Mouse (Mus musculus): ENCODE data around the gene Letmd1. TPM values are rescaled to one million over a fixed set of nuclear protein-coding genes. Genes with fewer than 3 reads are reported as not detected.

Gene Letmd1
- polyA plus RNA-seq, 1 experiment from 2014 or later = 57.9 TPM

DNA sequence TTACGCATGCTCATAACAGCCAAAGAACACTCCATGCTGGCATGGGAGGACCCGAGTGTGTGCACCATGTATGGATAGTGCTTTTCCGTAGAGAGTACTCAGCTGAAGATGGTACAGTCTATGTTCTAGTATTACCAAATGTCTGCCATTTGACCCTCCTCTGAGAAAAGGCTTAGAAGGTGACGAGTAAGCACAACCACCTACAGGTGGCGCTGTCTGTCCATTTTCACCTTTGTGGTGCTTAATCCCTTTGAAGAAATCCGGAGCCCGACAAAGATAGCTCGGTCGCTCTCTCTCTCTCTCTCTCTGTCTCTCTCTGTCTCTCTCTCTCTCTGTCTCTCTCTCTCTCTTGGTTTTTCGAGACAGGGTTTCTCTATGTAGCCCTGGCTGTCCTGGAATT is 10.8 kb upstream of the Letmd1 start:
- Histone ChIP-seq H3K9ac (no peak overlapping the region), H3K9me3 (no peaks in the 10 kb centered on the region), H3K4me1 (replicated peaks) (0 out of 2 replicates have a peak, but pooled peaks cover 12% of the 10 kb centered on the region), H3K4me3 (no peak overlapping the region), H3K27me3 (peaks cover 10% of the 10 kb centered on the region; the same call in 1 of the 2 replicates), H3K27ac (replicated peaks) (no peak overlapping the region), H3K36me3 (no peaks in the 10 kb centered on the region), H3K4me2 (no peak overlapping the region)
- 48% methylated on average over 10 of the region's 10 CpGs for WGBS
- ATAC-seq (ENCODE audit: low read depth) = no peak

GRCm38 (mm10) chr15:100460942-100461341 is 7.9 kb upstream of the Letmd1 start:
- Histone ChIP-seq H3K4me1 (replicated peaks) (0 out of 2 replicates have a peak, but pooled peaks cover 12% of the 10 kb centered on the region), H3K27ac (replicated peaks) (no peak overlapping the region), H3K4me2 (peak overlapping the region; percentile 33; the same call in 1 of the 2 replicates), H3K36me3 (no peaks in the 10 kb centered on the region), H3K27me3 (peaks cover 10% of the 10 kb centered on the region; the same call in 1 of the 2 replicates), H3K9ac (no peak overlapping the region), H3K9me3 (no peaks in the 10 kb centered on the region), H3K4me3 (no peak overlapping the region)
- no peak for ATAC-seq (ENCODE audit: low read depth)
- 11% methylated on average over 12 of the region's 12 CpGs for WGBS

GRCm38 (mm10) chr15:100461646-100462045 is 7.2 kb upstream of the Letmd1 start:
- no peaks in the 10 kb centered on the region for H3K36me3 ChIP-seq
- peaks cover 18% of the 10 kb centered on the region; the same call in 1 of the 2 replicates for H3K4me1 ChIP-seq (replicated peaks)
- no peak for ATAC-seq (ENCODE audit: low read depth)
- no peak overlapping the region for H3K4me2 ChIP-seq
- no peak overlapping the region for H3K4me3 ChIP-seq
- 73% methylated on average over 9 of the region's 9 CpGs for WGBS
- no peak overlapping the region for H3K27ac ChIP-seq (replicated peaks)
- no peaks in the 10 kb centered on the region for H3K9me3 ChIP-seq
- no peak overlapping the region for H3K9ac ChIP-seq
- H3K27me3 ChIP-seq = peaks cover 10% of the 10 kb centered on the region; the same call in 1 of the 2 replicates

DNA sequence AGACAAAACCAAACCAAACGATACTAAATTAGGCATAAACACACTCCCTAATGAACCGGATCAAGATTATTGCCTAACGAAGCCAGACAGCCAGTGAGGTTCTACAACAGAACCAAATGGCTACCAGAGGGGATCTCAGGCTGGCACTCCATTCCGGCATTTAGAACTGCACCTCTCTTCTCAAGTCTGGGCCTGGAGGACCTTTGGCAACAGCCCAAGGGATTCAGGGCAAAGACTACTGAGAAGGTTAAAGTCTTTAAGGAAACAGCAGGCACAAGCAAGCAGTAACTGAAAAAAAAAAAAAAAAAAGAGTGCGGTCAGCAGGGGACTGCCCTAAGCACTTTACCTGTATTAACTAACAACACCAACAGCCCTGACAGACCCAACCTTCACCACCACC is 6.7 kb upstream of the Letmd1 start:
- Histone ChIP-seq H3K9me3 (no peaks in the 10 kb centered on the region), H3K36me3 (no peaks in the 10 kb centered on the region), H3K9ac (no peak overlapping the region), H3K4me3 (no peak overlapping the region), H3K4me1 (replicated peaks) (peaks cover 21% of the 10 kb centered on the region; the same call in 1 of the 2 replicates), H3K27me3 (peaks cover 10% of the 10 kb centered on the region; the same call in 1 of the 2 replicates), H3K4me2 (no peak overlapping the region), H3K27ac (replicated peaks) (no peak overlapping the region)
- 76% methylated on average over 5 of the region's 5 CpGs for WGBS
- no peak for ATAC-seq (ENCODE audit: low read depth)

DNA sequence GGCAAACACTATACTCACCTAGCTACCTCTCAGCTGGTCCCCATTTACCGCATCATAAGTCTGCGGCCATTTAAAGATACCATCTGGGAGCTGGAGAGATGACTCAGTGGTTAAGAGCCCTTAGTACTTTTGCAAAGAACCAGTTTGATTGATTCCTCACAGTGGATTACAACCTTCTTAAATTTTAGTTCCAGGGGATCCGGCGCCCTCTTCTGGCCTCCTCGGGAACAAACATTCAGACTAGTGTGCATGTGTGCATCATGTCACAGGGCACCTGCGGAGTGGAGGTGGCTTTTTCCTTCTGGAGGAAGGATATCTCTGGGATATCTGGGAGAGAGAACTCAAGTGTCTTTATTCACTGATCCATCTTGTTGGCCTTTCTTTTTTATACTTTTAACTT is 5.1 kb upstream of the Letmd1 start:
- Histone ChIP-seq H3K9me3 (no peaks in the 10 kb centered on the region), H3K36me3 (no peaks in the 10 kb centered on the region), H3K4me1 (replicated peaks) (peaks cover 30% of the 10 kb centered on the region), H3K4me2 (no peak overlapping the region), H3K9ac (no peak overlapping the region), H3K27ac (replicated peaks) (no peak overlapping the region), H3K27me3 (peaks cover 10% of the 10 kb centered on the region; the same call in 1 of the 2 replicates), H3K4me3 (no peak overlapping the region)
- no peak for ATAC-seq (ENCODE audit: low read depth)
- 29% methylated on average over 6 of the region's 6 CpGs for WGBS

- Histone ChIP-seq H3K9me3 (no peaks in the 10 kb centered on the region), H3K4me1 (replicated peaks) (peaks cover 41% of the 10 kb centered on the region), H3K36me3 (no peaks in the 10 kb centered on the region), H3K9ac (no peak overlapping the region), H3K27ac (replicated peaks) (no peak overlapping the region), H3K27me3 (peaks cover 5% of the 10 kb centered on the region; the same call in 1 of the 2 replicates), H3K4me3 (no peak overlapping the region), H3K4me2 (no peak overlapping the region)
- WGBS = 83% methylated on average over 2 of the region's 2 CpGs
- ATAC-seq (ENCODE audit: low read depth) = no peak
Measured at GRCm38 (mm10) chr15:100465432-100465831, 3.4 kb upstream of the Letmd1 start.

DNA sequence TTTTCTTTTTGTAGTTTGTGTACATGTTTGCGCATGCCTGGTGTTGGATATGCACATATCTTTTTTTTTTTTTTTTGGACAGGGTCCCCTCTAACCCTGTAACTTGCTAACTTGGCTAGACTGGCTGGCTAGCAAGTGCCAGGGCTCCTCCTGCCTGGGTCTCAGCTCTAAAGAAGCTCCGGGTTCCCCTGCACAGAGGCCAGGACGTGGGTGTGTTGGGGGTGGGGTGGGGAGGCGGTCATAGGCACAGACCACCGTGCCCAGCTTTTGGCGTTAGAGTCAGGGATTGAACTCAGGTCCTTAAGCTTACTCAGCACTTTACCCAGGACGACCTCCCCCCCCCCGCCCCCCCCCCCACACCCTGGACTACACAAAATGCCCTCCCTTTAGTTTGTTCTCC is 1.1 kb upstream of the Letmd1 start:
- Histone ChIP-seq H3K27me3 (no peaks in the 10 kb centered on the region), H3K4me3 (peak overlapping the region; percentile 87), H3K4me2 (peak overlapping the region; percentile 96), H3K4me1 (replicated peaks) (peaks cover 38% of the 10 kb centered on the region), H3K9ac (peak overlapping the region; percentile 90), H3K9me3 (no peaks in the 10 kb centered on the region), H3K36me3 (peaks cover 19% of the 10 kb centered on the region), H3K27ac (replicated peaks) (no peak overlapping the region)
- WGBS = 41% methylated on average over 8 of the region's 8 CpGs
- ATAC-seq (ENCODE audit: low read depth) = no peak

GRCm38 (mm10) chr15:100469189-100469545 is 344 bp downstream of the Letmd1 start:
- Histone ChIP-seq H3K4me1 (replicated peaks) (peaks cover 38% of the 10 kb centered on the region), H3K27ac (replicated peaks) (peak overlapping the region; percentile 88), H3K4me3 (peak overlapping the region; percentile 87), H3K4me2 (peak overlapping the region; percentile 96), H3K36me3 (peaks cover 30% of the 10 kb centered on the region), H3K9me3 (no peaks in the 10 kb centered on the region), H3K27me3 (no peaks in the 10 kb centered on the region), H3K9ac (peak overlapping the region; percentile 90)
- peak; percentile 52 for ATAC-seq (ENCODE audit: low read depth)
- under 1% methylated on average over 19 of the region's 19 CpGs for WGBS

- Histone ChIP-seq H3K4me3 (peak overlapping the region; percentile 87), H3K4me2 (peak overlapping the region; percentile 96), H3K36me3 (peaks cover 38% of the 10 kb centered on the region), H3K9me3 (no peaks in the 10 kb centered on the region), H3K4me1 (replicated peaks) (peaks cover 38% of the 10 kb centered on the region), H3K27me3 (no peaks in the 10 kb centered on the region), H3K27ac (replicated peaks) (no peak overlapping the region), H3K9ac (peak overlapping the region; percentile 90)
- 72% methylated on average over 10 of the region's 10 CpGs for WGBS
- no peak for ATAC-seq (ENCODE audit: low read depth)
Measured at GRCm38 (mm10) chr15:100470037-100470436, 1.2 kb downstream of the Letmd1 start.

DNA sequence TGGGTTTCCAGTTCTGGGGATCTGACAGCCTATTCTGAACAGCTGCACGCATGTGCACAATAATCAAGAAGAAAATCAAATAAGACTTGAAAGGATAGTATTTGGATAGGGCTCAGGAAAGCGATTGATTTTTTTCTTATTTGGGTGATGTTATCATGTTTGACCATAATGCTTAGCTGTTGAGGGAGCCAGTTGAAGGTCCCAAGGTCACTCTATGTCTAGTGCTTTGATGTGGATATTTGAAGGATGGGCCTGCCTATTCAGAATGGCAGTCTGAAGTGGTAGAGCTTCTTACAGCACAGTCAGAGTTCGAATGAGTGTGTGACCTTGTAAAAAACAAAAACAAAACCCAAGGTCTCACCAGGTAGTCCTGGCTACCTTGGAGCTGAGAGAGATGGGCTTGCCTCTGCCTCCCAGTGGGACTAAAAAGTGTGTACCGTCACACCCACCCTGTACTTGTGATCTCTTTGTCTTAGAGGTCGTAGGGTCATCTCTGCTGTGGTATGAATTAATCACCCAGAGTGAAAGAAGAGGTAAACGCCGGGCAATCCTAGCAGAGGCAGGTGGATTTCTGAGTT is 5.2 kb downstream of the Letmd1 start:
- Histone ChIP-seq H3K27me3 (no peaks in the 10 kb centered on the region), H3K9me3 (no peaks in the 10 kb centered on the region), H3K4me1 (replicated peaks) (peaks cover 17% of the 10 kb centered on the region), H3K9ac (no peak overlapping the region), H3K4me3 (no peak overlapping the region), H3K36me3 (peaks cover 77% of the 10 kb centered on the region), H3K27ac (replicated peaks) (no peak overlapping the region), H3K4me2 (no peak overlapping the region)
- 80% methylated on average over 7 of the region's 7 CpGs for WGBS
- ATAC-seq (ENCODE audit: low read depth) = no peak

DNA sequence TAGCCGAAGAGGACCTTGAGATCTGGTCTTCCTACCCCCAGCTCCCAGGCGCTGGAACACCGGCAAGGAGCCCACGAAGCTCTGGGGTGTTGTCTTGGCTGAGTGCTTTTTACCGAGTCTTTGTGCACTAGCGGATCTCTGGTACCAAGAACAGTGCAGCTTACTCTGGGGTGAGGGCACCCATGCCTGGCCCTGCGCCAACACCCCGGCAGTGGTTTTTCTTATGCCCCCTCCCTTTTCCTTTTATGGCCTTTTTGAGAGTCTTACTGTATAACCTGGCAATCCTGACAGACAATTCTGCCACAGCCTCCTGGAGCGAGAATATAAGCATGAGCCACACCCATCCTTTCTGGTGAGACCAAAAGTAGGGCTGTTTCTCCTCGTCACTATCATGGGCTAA is 9.5 kb downstream of the Letmd1 start:
- no peaks in the 10 kb centered on the region for H3K27me3 ChIP-seq
- no peaks in the 10 kb centered on the region for H3K9me3 ChIP-seq
- no peak overlapping the region for H3K4me3 ChIP-seq
- no peak overlapping the region for H3K9ac ChIP-seq
- H3K36me3 ChIP-seq = peaks cover 98% of the 10 kb centered on the region
- peaks cover 10% of the 10 kb centered on the region for H3K4me1 ChIP-seq (replicated peaks)
- 78% methylated on average over 10 of the region's 10 CpGs for whole genome bisulfite sequencing
- no peak overlapping the region for H3K27ac ChIP-seq (replicated peaks)
- ATAC-seq (ENCODE audit: low read depth) = no peak
- H3K4me2 ChIP-seq = no peak overlapping the region

- Histone ChIP-seq H3K4me2 (no peak overlapping the region), H3K9ac (no peak overlapping the region), H3K9me3 (no peaks in the 10 kb centered on the region), H3K36me3 (peaks cover 98% of the 10 kb centered on the region), H3K4me1 (replicated peaks) (peaks cover 10% of the 10 kb centered on the region), H3K27ac (replicated peaks) (no peak overlapping the region), H3K27me3 (no peaks in the 10 kb centered on the region), H3K4me3 (no peak overlapping the region)
- ATAC-seq (ENCODE audit: low read depth) = no peak
- 82% methylated on average over 4 of the region's 4 CpGs for WGBS
Measured at GRCm38 (mm10) chr15:100478925-100479324, 10.1 kb downstream of the Letmd1 start.

DNA sequence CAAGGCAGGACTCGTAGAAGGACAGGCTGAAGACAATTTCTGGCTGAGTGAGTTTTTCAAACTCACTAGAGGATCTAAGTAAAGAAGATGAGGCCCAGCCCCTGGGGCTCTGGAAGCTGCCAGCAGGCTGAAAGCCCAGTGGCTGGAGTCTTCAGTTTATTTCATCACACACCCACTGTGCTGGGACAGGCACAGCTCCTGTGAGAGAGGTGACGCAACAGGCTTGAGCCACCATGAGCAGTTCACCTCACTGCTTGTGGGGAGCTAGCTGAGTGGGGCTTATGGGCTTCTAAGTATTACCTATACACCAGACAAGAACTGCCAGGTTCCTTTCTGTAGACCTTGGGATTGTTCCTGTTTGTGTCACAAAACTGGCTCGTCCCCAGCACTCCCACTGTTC is 16.8 kb downstream of the Letmd1 start:
- WGBS = 92% methylated on average over 3 of the region's 3 CpGs
- Histone ChIP-seq H3K4me1 (replicated peaks) (peaks cover 32% of the 10 kb centered on the region), H3K27ac (replicated peaks) (no peak overlapping the region), H3K27me3 (no peaks in the 10 kb centered on the region), H3K36me3 (peaks cover 87% of the 10 kb centered on the region), H3K9ac (no peak overlapping the region), H3K4me2 (no peak overlapping the region), H3K9me3 (no peaks in the 10 kb centered on the region), H3K4me3 (no peak overlapping the region)
- ATAC-seq (ENCODE audit: low read depth) = no peak

Data from neural tube, embryonic 13.5 days (tissue).